Mouse (Mus musculus) spleen, adult 2 months (tissue): ENCODE results near the gene Mcf2.

ENCODE experiments used
- CTCF ChIP-seq: fragments of 200-500 bp; IDR thresholded peaks from 2 replicates; pipeline ENCODE4 v1.5.1; 2011; ENCODE audit warnings: mild to moderate bottlenecking, inconsistent platforms; ENCODE audit not compliant: insufficient read depth, insufficient read length, insufficient replicate concordance; ENCODE audit errors: extremely low read depth
- POLR2A ChIP-seq: fragments of 200-500 bp; IDR thresholded peaks from 2 replicates; pipeline ENCODE4 v1.6.1; 2011; ENCODE audit warnings: low read depth, low read length, inconsistent platforms

GRCm38 (mm10) chrX:60170106-60170505 lies 8.8 kb downstream of the Mcf2 start:
- TF ChIP-seq CTCF (no peak), POLR2A (no peak)
